Mouse (Mus musculus): ENCODE measurements at regions not wholly inside any gene's neighbourhood (a gene's known extent, or its start where the extent isn't known, plus 50 kb on each side); places are given as distances from the start of the nearest gene placed in this dataset.
A peak's percentile ranks its signal among the peaks of the same experiment; 100 is the strongest.

- DNase-seq (ENCODE audit: low spot score) (no peak), ATAC-seq (replicated peaks; ENCODE audit: insufficient number of reproducible peaks, low FRiP score, low TSS enrichment, low read depth) (no peak)
- Histone ChIP-seq H3K27ac (replicated peaks; ENCODE audit: low read depth, low read length) (no peak overlapping the region), H3K36me3 (replicated peaks; ENCODE audit: control insufficient read depth, insufficient read depth, low read depth, low read length) (no peaks in the 10 kb centered on the region), H3K4me3 (ENCODE audit: low read depth, low read length) (no peak overlapping the region), H3K27me3 (ENCODE audit: control insufficient read depth, insufficient read depth, low read length) (no peaks in the 10 kb centered on the region), H3K9ac (replicated peaks; ENCODE audit: low read length) (no peak overlapping the region), H3K4me1 (ENCODE audit: control insufficient read depth, insufficient read depth, low read length) (no peaks in the 10 kb centered on the region), H3K4me2 (ENCODE audit: low read depth, low read length) (no peak overlapping the region), H3K9me3 (replicated peaks; ENCODE audit: control insufficient read depth, low read length) (no peaks in the 10 kb centered on the region)
- 59% methylated on average over 6 of the region's 6 CpGs for WGBS
Measured at GRCm38 (mm10) chr8:116422826-116423225, 81.9 kb upstream of the Dynlrb2 start.

GRCm38 (mm10) chr8:116412703-116413102, 92.1 kb upstream of the Dynlrb2 start:
- Histone ChIP-seq H3K4me3 (ENCODE audit: low read depth, low read length) (no peak overlapping the region), H3K9ac (replicated peaks; ENCODE audit: low read length) (no peak overlapping the region)
- no peak for ATAC-seq (replicated peaks; ENCODE audit: insufficient number of reproducible peaks, low FRiP score, low TSS enrichment, low read depth)

GRCm38 (mm10) chr8:116410041-116410440, 94.7 kb upstream of the Dynlrb2 start:
- Histone ChIP-seq H3K27ac (replicated peaks; ENCODE audit: low read depth, low read length) (no peak overlapping the region), H3K4me1 (ENCODE audit: control insufficient read depth, insufficient read depth, low read length) (peaks cover 2% of the 10 kb centered on the region; the same call in 1 of the 2 replicates), H3K9ac (replicated peaks; ENCODE audit: low read length) (no peak overlapping the region), H3K9me3 (replicated peaks; ENCODE audit: control insufficient read depth, low read length) (no peaks in the 10 kb centered on the region), H3K27me3 (ENCODE audit: control insufficient read depth, insufficient read depth, low read length) (no peaks in the 10 kb centered on the region), H3K4me2 (ENCODE audit: low read depth, low read length) (no peak overlapping the region), H3K4me3 (ENCODE audit: low read depth, low read length) (no peak overlapping the region), H3K36me3 (replicated peaks; ENCODE audit: control insufficient read depth, insufficient read depth, low read depth, low read length) (no peaks in the 10 kb centered on the region)
- DNase-seq (ENCODE audit: low spot score) (no peak), ATAC-seq (replicated peaks; ENCODE audit: insufficient number of reproducible peaks, low FRiP score, low TSS enrichment, low read depth) (no peak)
- WGBS: 81% methylated on average over 5 of the region's 5 CpGs

More at GRCm38 (mm10) chr8:116412703-116413102, 92.1 kb upstream of the Dynlrb2 start:
- DNase-seq (ENCODE audit: low spot score): peak; percentile 12
- no peak overlapping the region for H3K27ac ChIP-seq (replicated peaks; ENCODE audit: low read depth, low read length)
- H3K4me1 ChIP-seq (ENCODE audit: control insufficient read depth, insufficient read depth, low read length): peaks cover 2% of the 10 kb centered on the region; the same call in 1 of the 2 replicates
- no peak overlapping the region for H3K4me2 ChIP-seq (ENCODE audit: low read depth, low read length)
- no peaks in the 10 kb centered on the region for H3K36me3 ChIP-seq (replicated peaks; ENCODE audit: control insufficient read depth, insufficient read depth, low read depth, low read length)
- H3K27me3 ChIP-seq (ENCODE audit: control insufficient read depth, insufficient read depth, low read length): no peaks in the 10 kb centered on the region
- 26% methylated on average over 12 of the region's 12 CpGs for WGBS
- H3K9me3 ChIP-seq (replicated peaks; ENCODE audit: control insufficient read depth, low read length): no peaks in the 10 kb centered on the region

GRCm38 (mm10) chr8:116409011-116409410, 95.8 kb upstream of the Dynlrb2 start:
- 89% methylated on average over 6 of the region's 6 CpGs for WGBS
- DNase-seq (ENCODE audit: low spot score): no peak
- Histone ChIP-seq H3K4me1 (ENCODE audit: control insufficient read depth, insufficient read depth, low read length) (peaks cover 2% of the 10 kb centered on the region; the same call in 1 of the 2 replicates), H3K4me3 (ENCODE audit: low read depth, low read length) (no peak overlapping the region), H3K9me3 (replicated peaks; ENCODE audit: control insufficient read depth, low read length) (no peaks in the 10 kb centered on the region), H3K9ac (replicated peaks; ENCODE audit: low read length) (no peak overlapping the region), H3K4me2 (ENCODE audit: low read depth, low read length) (no peak overlapping the region), H3K27ac (replicated peaks; ENCODE audit: low read depth, low read length) (no peak overlapping the region), H3K36me3 (replicated peaks; ENCODE audit: control insufficient read depth, insufficient read depth, low read depth, low read length) (no peaks in the 10 kb centered on the region), H3K27me3 (ENCODE audit: control insufficient read depth, insufficient read depth, low read length) (no peaks in the 10 kb centered on the region)
- ATAC-seq (replicated peaks; ENCODE audit: insufficient number of reproducible peaks, low FRiP score, low TSS enrichment, low read depth): no peak

- H3K4me3 ChIP-seq (ENCODE audit: low read depth, low read length): no peak overlapping the region
- H3K9ac ChIP-seq (replicated peaks; ENCODE audit: low read length): no peak overlapping the region
- H3K36me3 ChIP-seq (replicated peaks; ENCODE audit: control insufficient read depth, insufficient read depth, low read depth, low read length): no peaks in the 10 kb centered on the region
- H3K4me1 ChIP-seq (ENCODE audit: control insufficient read depth, insufficient read depth, low read length): no peaks in the 10 kb centered on the region
- DNase-seq (ENCODE audit: low spot score) (no peak), ATAC-seq (replicated peaks; ENCODE audit: insufficient number of reproducible peaks, low FRiP score, low TSS enrichment, low read depth) (no peak)
- no peak overlapping the region for H3K27ac ChIP-seq (replicated peaks; ENCODE audit: low read depth, low read length)
- no peaks in the 10 kb centered on the region for H3K27me3 ChIP-seq (ENCODE audit: control insufficient read depth, insufficient read depth, low read length)
- no peaks in the 10 kb centered on the region for H3K9me3 ChIP-seq (replicated peaks; ENCODE audit: control insufficient read depth, low read length)
- no peak overlapping the region for H3K4me2 ChIP-seq (ENCODE audit: low read depth, low read length)
Measured at GRCm38 (mm10) chr8:116404571-116404970, 100.2 kb upstream of the Dynlrb2 start.

GRCm38 (mm10) chr8:116403366-116403765, 101.4 kb upstream of the Dynlrb2 start:
- no peaks in the 10 kb centered on the region for H3K27me3 ChIP-seq (ENCODE audit: control insufficient read depth, insufficient read depth, low read length)
- 76% methylated on average over 5 of the region's 5 CpGs for WGBS
- no peaks in the 10 kb centered on the region for H3K36me3 ChIP-seq (replicated peaks; ENCODE audit: control insufficient read depth, insufficient read depth, low read depth, low read length)
- no peak for ATAC-seq (replicated peaks; ENCODE audit: insufficient number of reproducible peaks, low FRiP score, low TSS enrichment, low read depth)
- no peaks in the 10 kb centered on the region for H3K9me3 ChIP-seq (replicated peaks; ENCODE audit: control insufficient read depth, low read length)
- DNase-seq (ENCODE audit: low spot score): no peak
- H3K27ac ChIP-seq (replicated peaks; ENCODE audit: low read depth, low read length): no peak overlapping the region
- no peak overlapping the region for H3K4me2 ChIP-seq (ENCODE audit: low read depth, low read length)
- no peaks in the 10 kb centered on the region for H3K4me1 ChIP-seq (ENCODE audit: control insufficient read depth, insufficient read depth, low read length)
- no peak overlapping the region for H3K9ac ChIP-seq (replicated peaks; ENCODE audit: low read length)
- H3K4me3 ChIP-seq (ENCODE audit: low read depth, low read length): no peak overlapping the region

- Histone ChIP-seq H3K27me3 (ENCODE audit: control insufficient read depth, insufficient read depth, low read length) (no peaks in the 10 kb centered on the region), H3K9me3 (replicated peaks; ENCODE audit: control insufficient read depth, low read length) (no peaks in the 10 kb centered on the region), H3K36me3 (replicated peaks; ENCODE audit: control insufficient read depth, insufficient read depth, low read depth, low read length) (no peaks in the 10 kb centered on the region), H3K4me2 (ENCODE audit: low read depth, low read length) (no peak overlapping the region), H3K9ac (replicated peaks; ENCODE audit: low read length) (no peak overlapping the region), H3K27ac (replicated peaks; ENCODE audit: low read depth, low read length) (no peak overlapping the region), H3K4me1 (ENCODE audit: control insufficient read depth, insufficient read depth, low read length) (no peaks in the 10 kb centered on the region), H3K4me3 (ENCODE audit: low read depth, low read length) (no peak overlapping the region)
- DNase-seq (ENCODE audit: low spot score) (no peak), ATAC-seq (replicated peaks; ENCODE audit: insufficient number of reproducible peaks, low FRiP score, low TSS enrichment, low read depth) (no peak)
- 67% methylated on average over 2 of the region's 2 CpGs for WGBS
Measured at GRCm38 (mm10) chr8:116399452-116399851, 105.3 kb upstream of the Dynlrb2 start.

- 82% methylated on average over 11 of the region's 11 CpGs for WGBS
- no peaks in the 10 kb centered on the region for H3K36me3 ChIP-seq (replicated peaks; ENCODE audit: control insufficient read depth, insufficient read depth, low read depth, low read length)
- H3K9ac ChIP-seq (replicated peaks; ENCODE audit: low read length): no peak overlapping the region
- no peaks in the 10 kb centered on the region for H3K27me3 ChIP-seq (ENCODE audit: control insufficient read depth, insufficient read depth, low read length)
- no peak for ATAC-seq (replicated peaks; ENCODE audit: insufficient number of reproducible peaks, low FRiP score, low TSS enrichment, low read depth)
- no peak overlapping the region for H3K4me3 ChIP-seq (ENCODE audit: low read depth, low read length)
- no peak overlapping the region for H3K27ac ChIP-seq (replicated peaks; ENCODE audit: low read depth, low read length)
- H3K9me3 ChIP-seq (replicated peaks; ENCODE audit: control insufficient read depth, low read length): no peaks in the 10 kb centered on the region
- H3K4me2 ChIP-seq (ENCODE audit: low read depth, low read length): no peak overlapping the region
- H3K4me1 ChIP-seq (ENCODE audit: control insufficient read depth, insufficient read depth, low read length): no peaks in the 10 kb centered on the region
- DNase-seq (ENCODE audit: low spot score): no peak
Measured at GRCm38 (mm10) chr8:116398565-116399205, 106.1 kb upstream of the Dynlrb2 start.

All from embryonic facial prominence, embryonic 11.5 days (tissue).